Mouse (Mus musculus): Measurements from ENCODE around the gene Sap30. TPM values are rescaled to one million over a fixed set of nuclear protein-coding genes. Genes with fewer than 3 reads are reported as not detected.
"Not testable (repeated sequence)": the region's sequence is repeated elsewhere in the genome, so short reads cannot be mapped to it uniquely, and the experiment has no call there.

Gene Sap30
- total RNA-seq, 2 experiments from 2014 or later, result 25.3 to 31.6 TPM

- peak in 1 of 2 experiments; percentile 18 for DNase-seq (ENCODE audit: low spot score in 2 of 2)
Observed at GRCm38 (mm10) chr8:57498847-57499511, 11.3 kb upstream of the Sap30 start.

- DNase-seq (ENCODE audit: low spot score in 2 of 2), result no peak
Observed at GRCm38 (mm10) chr8:57498494-57498846, 10.8 kb upstream of the Sap30 start.

- DNase-seq (ENCODE audit: low spot score in 2 of 2), result no peak
Observed at GRCm38 (mm10) chr8:57491873-57492272, 4.2 kb upstream of the Sap30 start.

- no peak for DNase-seq (ENCODE audit: low spot score in 2 of 2)
Observed at GRCm38 (mm10) chr8:57489896-57490295, 2.2 kb upstream of the Sap30 start.

GRCm38 (mm10) chr8:57489366-57489765 is 1.7 kb upstream of the Sap30 start:
- no peak for DNase-seq (ENCODE audit: low spot score in 2 of 2)

- peak in 1 of 2 experiments; percentile 27 for DNase-seq (ENCODE audit: low spot score in 2 of 2)
Observed at GRCm38 (mm10) chr8:57488312-57488765, 679 bp upstream of the Sap30 start.

- peak in 1 of 2 experiments; percentile 42 for DNase-seq (ENCODE audit: low spot score in 2 of 2)
Observed at GRCm38 (mm10) chr8:57486491-57487440, 894 bp downstream of the Sap30 start.

- no peak for DNase-seq (ENCODE audit: low spot score in 2 of 2)
Observed at GRCm38 (mm10) chr8:57480606-57481005, 7.1 kb downstream of the Sap30 start.

GRCm38 (mm10) chr8:57479700-57480099 is 8.0 kb downstream of the Sap30 start:
- no peak for DNase-seq (ENCODE audit: low spot score in 2 of 2)

- no peak for DNase-seq (ENCODE audit: low spot score in 2 of 2)
Observed at GRCm38 (mm10) chr8:57478406-57478805, 9.3 kb downstream of the Sap30 start.

GRCm38 (mm10) chr8:57473751-57474150 is 13.9 kb downstream of the Sap30 start:
- DNase-seq (ENCODE audit: low spot score in 2 of 2), result no peak

- DNase-seq (ENCODE audit: low spot score in 2 of 2), result no peak
Observed at GRCm38 (mm10) chr8:57470863-57471262, 16.8 kb downstream of the Sap30 start.

- DNase-seq (ENCODE audit: low spot score in 2 of 2), result peak; percentile 28 to 73
Observed at GRCm38 (mm10) chr8:57468624-57469023, 19.0 kb downstream of the Sap30 start.

- DNase-seq (ENCODE audit: low spot score in 2 of 2), result no peak
Observed at GRCm38 (mm10) chr8:57463757-57464156, 23.9 kb downstream of the Sap30 start.

GRCm38 (mm10) chr8:57462839-57463238 is 24.8 kb downstream of the Sap30 start:
- DNase-seq (ENCODE audit: low spot score in 2 of 2), result no peak

GRCm38 (mm10) chr8:57457942-57458341 is 29.7 kb downstream of the Sap30 start:
- DNase-seq (ENCODE audit: low spot score in 2 of 2), result no peak

- DNase-seq (ENCODE audit: low spot score in 2 of 2), result no peak
Observed at GRCm38 (mm10) chr8:57457152-57457551, 30.5 kb downstream of the Sap30 start.

- no peak for DNase-seq (ENCODE audit: low spot score in 2 of 2)
Observed at GRCm38 (mm10) chr8:57455765-57456164, 31.9 kb downstream of the Sap30 start, which contains the start of gene Scrg1. Scrg1 (plus strand) TSS chr8:57455923.

GRCm38 (mm10) chr8:57453361-57453760 is 34.3 kb downstream of the Sap30 start:
- no peak for DNase-seq (ENCODE audit: low spot score in 2 of 2)

- no peak for DNase-seq (ENCODE audit: low spot score in 2 of 2)
Observed at GRCm38 (mm10) chr8:57451896-57452295, 35.8 kb downstream of the Sap30 start.

- no peak for DNase-seq (ENCODE audit: low spot score in 2 of 2)
Observed at GRCm38 (mm10) chr8:57450726-57451125, 36.9 kb downstream of the Sap30 start.

- DNase-seq (ENCODE audit: low spot score in 2 of 2), result not testable (repeated sequence)
Observed at GRCm38 (mm10) chr8:57445901-57446300, 41.8 kb downstream of the Sap30 start.
